Mouse (Mus musculus) heart, postnatal 10 days (tissue): ENCODE data around the gene Gsdmc4. TPM values are rescaled to one million over a fixed set of nuclear protein-coding genes. Genes with fewer than 3 reads are reported as not detected.
A peak's percentile ranks its signal among the peaks of the same experiment; 100 is the strongest.
"Not testable (repeated sequence)": the region's sequence is repeated elsewhere in the genome, so short reads cannot be mapped to it uniquely, and the experiment has no call there.

Experiments
- DNase-seq, 2 experiments: peaks; one replicate each; pipeline ENCODE4 v3.0.0; 2021
- intact Hi-C: fragments of 180-260 bp; cut with DNase I; formaldehyde crosslinking; loops from one replicate; pipeline ENCODE4 v1.15.1; 2025
- total RNA-seq, 2 experiments: library from RNA; stranded (reverse); gene quantifications; 2 replicates each; pipeline ENCODE4 v1.2.3; 2021

The Gsdmc4 gene
- not detected for total RNA-seq

- intact Hi-C loops, DNase-seq: not testable (repeated sequence)
These were observed at the start of gene Gsdmc4 for GRCm38 (mm10) chr15:63912197-63912596. Gsdmc4 (minus strand) TSS chr15:63912297.

- no peak for DNase-seq
- intact Hi-C loops = no loop called here
These were observed 48.4 kb upstream of the Gsdmc4 start for GRCm38 (mm10) chr15:63960542-63960941.

- intact Hi-C loops = no loop called here
- DNase-seq = no peak
These were observed 45.5 kb upstream of the Gsdmc4 start for GRCm38 (mm10) chr15:63957553-63957952.

GRCm38 (mm10) chr15:63953256-63953655 is 41.2 kb upstream of the Gsdmc4 start:
- no peak for DNase-seq
- intact Hi-C loops = no loop called here

- intact Hi-C loops = no loop called here
- no peak for DNase-seq
These were observed 29.1 kb upstream of the Gsdmc4 start for GRCm38 (mm10) chr15:63941221-63941620.

GRCm38 (mm10) chr15:63932656-63933055 is 20.6 kb upstream of the Gsdmc4 start:
- intact Hi-C loops = no loop called here
- no peak for DNase-seq

GRCm38 (mm10) chr15:63931404-63931803 is 19.3 kb upstream of the Gsdmc4 start:
- intact Hi-C loops = no loop called here
- no peak for DNase-seq

- DNase-seq = no peak
- intact Hi-C loops = no loop called here
These were observed 18.3 kb upstream of the Gsdmc4 start for GRCm38 (mm10) chr15:63930107-63931041.

GRCm38 (mm10) chr15:63926201-63926600 is 14.1 kb upstream of the Gsdmc4 start:
- DNase-seq = no peak
- intact Hi-C loops = no loop called here

GRCm38 (mm10) chr15:63924484-63924883 is 12.4 kb upstream of the Gsdmc4 start:
- intact Hi-C loops = no loop called here
- no peak for DNase-seq

GRCm38 (mm10) chr15:63921618-63922017 is 9.5 kb upstream of the Gsdmc4 start:
- intact Hi-C loops, DNase-seq: not testable (repeated sequence)

- intact Hi-C loops, DNase-seq: not testable (repeated sequence)
These were observed 7.6 kb upstream of the Gsdmc4 start for GRCm38 (mm10) chr15:63919728-63920127.

- intact Hi-C loops, DNase-seq: not testable (repeated sequence)
These were observed 4.5 kb upstream of the Gsdmc4 start for GRCm38 (mm10) chr15:63916584-63916983.

GRCm38 (mm10) chr15:63909896-63910295 is 2.2 kb downstream of the Gsdmc4 start:
- intact Hi-C loops = not testable (repeated sequence)

GRCm38 (mm10) chr15:63895560-63896353 is 16.3 kb downstream of the Gsdmc4 start:
- intact Hi-C loops = not testable (repeated sequence)
- peak; percentile 21 to 48 for DNase-seq

More at GRCm38 (mm10) chr15:63909896-63910295, 2.2 kb downstream of the Gsdmc4 start:
- not testable (repeated sequence) for DNase-seq

- intact Hi-C loops, DNase-seq: not testable (repeated sequence)
These were observed 23.7 kb downstream of the Gsdmc4 start for GRCm38 (mm10) chr15:63888440-63888839.

- DNase-seq, intact Hi-C loops: not testable (repeated sequence)
These were observed 24.1 kb downstream of the Gsdmc4 start for GRCm38 (mm10) chr15:63887949-63888348.

GRCm38 (mm10) chr15:63878458-63878857 is 33.6 kb downstream of the Gsdmc4 start, which contains the start of gene Gsdmc3:
Gsdmc3 (minus strand) TSS chr15:63878558.
- DNase-seq, intact Hi-C loops: not testable (repeated sequence)

GRCm38 (mm10) chr15:63876160-63876559 is 35.9 kb downstream of the Gsdmc4 start:
- DNase-seq, intact Hi-C loops: not testable (repeated sequence)

- DNase-seq, intact Hi-C loops: not testable (repeated sequence)
These were observed 50.1 kb downstream of the Gsdmc4 start for GRCm38 (mm10) chr15:63861965-63862364.
